Mouse (Mus musculus): ENCODE measurements around the gene Ggt5. TPM values are rescaled to one million over a fixed set of nuclear protein-coding genes. Genes with fewer than 3 reads are reported as not detected.
A peak's percentile ranks its signal among the peaks of the same experiment; 100 is the strongest.

Ggt5 gene
- polyA plus RNA-seq, 1 experiment = 8.6 TPM

- DNase-seq (ENCODE audit: low spot score) = no peak
These were observed 36.8 kb downstream of the Ggt5 start for GRCm38 (mm10) chr10:75625920-75626319.

- no peak for DNase-seq (ENCODE audit: low spot score)
These were observed 37.9 kb downstream of the Ggt5 start for GRCm38 (mm10) chr10:75626991-75627390.

- no peak for DNase-seq (ENCODE audit: low spot score)
These were observed 38.4 kb downstream of the Ggt5 start for GRCm38 (mm10) chr10:75627490-75627889.

GRCm38 (mm10) chr10:75632633-75633032, 43.5 kb downstream of the Ggt5 start:
- DNase-seq (ENCODE audit: low spot score) = no peak

- no peak for DNase-seq (ENCODE audit: low spot score)
These were observed 43.9 kb downstream of the Ggt5 start for GRCm38 (mm10) chr10:75633048-75633447.

GRCm38 (mm10) chr10:75633576-75634139, 44.5 kb downstream of the Ggt5 start:
- DNase-seq (ENCODE audit: low spot score) = no peak

- peak; percentile 15 for DNase-seq (ENCODE audit: low spot score)
These were observed 45.5 kb downstream of the Ggt5 start for GRCm38 (mm10) chr10:75634610-75635009.

- DNase-seq (ENCODE audit: low spot score) = no peak
These were observed 46.0 kb downstream of the Ggt5 start for GRCm38 (mm10) chr10:75635019-75635692.

GRCm38 (mm10) chr10:75635693-75636055, 46.5 kb downstream of the Ggt5 start:
- DNase-seq (ENCODE audit: low spot score) = peak; percentile 80

- DNase-seq (ENCODE audit: low spot score) = no peak
These were observed 47.1 kb downstream of the Ggt5 start for GRCm38 (mm10) chr10:75636084-75636786.

GRCm38 (mm10) chr10:75637711-75638110, 48.6 kb downstream of the Ggt5 start:
- DNase-seq (ENCODE audit: low spot score) = peak; percentile 18

GRCm38 (mm10) chr10:75641721-75642222, 52.6 kb downstream of the Ggt5 start:
- peak; percentile 18 for DNase-seq (ENCODE audit: low spot score)

GRCm38 (mm10) chr10:75642436-75642835, 53.3 kb downstream of the Ggt5 start:
- peak; percentile 19 for DNase-seq (ENCODE audit: low spot score)

GRCm38 (mm10) chr10:75642891-75643290, 53.8 kb downstream of the Ggt5 start:
- no peak for DNase-seq (ENCODE audit: low spot score)

GRCm38 (mm10) chr10:75643741-75644343, 54.7 kb downstream of the Ggt5 start, which contains the start of gene Susd2:
Gene Susd2 (minus strand): TSS chr10:75644008.
- DNase-seq (ENCODE audit: low spot score) = no peak

- DNase-seq (ENCODE audit: low spot score) = no peak
These were observed 56.5 kb downstream of the Ggt5 start for GRCm38 (mm10) chr10:75645616-75646015.

- DNase-seq (ENCODE audit: low spot score) = no peak
These were observed 57.3 kb downstream of the Ggt5 start for GRCm38 (mm10) chr10:75646406-75646805.

GRCm38 (mm10) chr10:75647362-75647761, 58.2 kb downstream of the Ggt5 start:
- no peak for DNase-seq (ENCODE audit: low spot score)

GRCm38 (mm10) chr10:75648091-75648490, 59.0 kb downstream of the Ggt5 start:
- DNase-seq (ENCODE audit: low spot score) = no peak

- no peak for DNase-seq (ENCODE audit: low spot score)
These were observed 59.9 kb downstream of the Ggt5 start for GRCm38 (mm10) chr10:75649001-75649400.

- no peak for DNase-seq (ENCODE audit: low spot score)
These were observed 60.4 kb downstream of the Ggt5 start for GRCm38 (mm10) chr10:75649406-75649995.

GRCm38 (mm10) chr10:75650306-75650902, 61.3 kb downstream of the Ggt5 start:
- DNase-seq (ENCODE audit: low spot score) = no peak

Measured in urinary bladder, adult 2 months (tissue).